Mouse (Mus musculus) mesoderm, embryonic 11.5 days (tissue): ENCODE results near the gene Chn2.

Experiments
- DNase-seq: peaks from one replicate; pipeline ENCODE4 v3.0.0-alpha.2; 2012; ENCODE audit warnings: low read depth, low spot score

The Chn2 gene

DNA sequence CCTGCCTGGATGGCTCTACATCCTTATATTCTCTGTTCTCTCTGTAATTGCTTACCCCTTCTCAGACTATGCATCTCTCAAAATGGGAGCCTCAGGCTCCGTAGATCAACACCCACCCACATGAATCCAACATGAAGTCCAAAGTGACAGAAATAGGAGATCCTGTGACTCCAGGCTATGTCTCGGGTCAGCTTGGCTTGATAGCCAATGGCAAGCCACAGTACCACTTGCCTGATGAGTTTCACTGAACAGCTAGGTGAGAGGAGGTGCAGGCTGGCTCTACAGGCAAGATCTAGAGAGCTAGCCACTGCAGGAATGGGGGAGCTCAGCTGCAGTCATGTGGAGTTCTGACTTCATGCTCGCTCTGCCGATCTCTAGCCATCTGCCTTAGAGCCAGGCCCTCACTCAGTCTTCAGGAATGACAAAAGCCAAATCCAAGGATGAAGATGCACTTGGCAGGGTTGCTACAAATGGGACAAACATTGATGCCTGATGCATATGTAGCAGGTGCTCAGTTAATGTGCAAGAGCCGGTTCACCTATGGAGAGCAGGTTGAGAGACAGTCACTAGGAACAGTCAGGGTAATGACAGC lies 158.6 kb downstream of the Chn2 start:
- no peak for DNase-seq

DNA sequence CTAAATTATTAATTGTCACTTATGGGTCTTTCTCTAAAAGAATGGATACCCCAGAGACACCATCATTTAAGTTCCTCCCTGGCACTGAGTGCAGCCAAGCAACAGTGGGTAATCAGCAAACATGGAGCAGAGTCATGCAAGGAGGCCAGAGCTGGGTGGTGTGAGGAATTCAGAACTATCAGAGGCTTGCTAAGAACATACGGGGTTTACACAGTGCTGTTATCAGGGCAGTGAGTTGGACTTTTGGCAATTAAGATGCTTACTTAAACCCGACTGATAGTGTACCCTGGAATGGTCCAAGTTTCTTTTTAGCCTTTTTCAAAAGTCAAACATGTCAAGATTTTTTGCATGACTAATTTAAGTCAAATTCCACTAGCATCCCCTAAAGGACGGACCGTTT lies 160.2 kb downstream of the Chn2 start:
- no peak for DNase-seq

DNA sequence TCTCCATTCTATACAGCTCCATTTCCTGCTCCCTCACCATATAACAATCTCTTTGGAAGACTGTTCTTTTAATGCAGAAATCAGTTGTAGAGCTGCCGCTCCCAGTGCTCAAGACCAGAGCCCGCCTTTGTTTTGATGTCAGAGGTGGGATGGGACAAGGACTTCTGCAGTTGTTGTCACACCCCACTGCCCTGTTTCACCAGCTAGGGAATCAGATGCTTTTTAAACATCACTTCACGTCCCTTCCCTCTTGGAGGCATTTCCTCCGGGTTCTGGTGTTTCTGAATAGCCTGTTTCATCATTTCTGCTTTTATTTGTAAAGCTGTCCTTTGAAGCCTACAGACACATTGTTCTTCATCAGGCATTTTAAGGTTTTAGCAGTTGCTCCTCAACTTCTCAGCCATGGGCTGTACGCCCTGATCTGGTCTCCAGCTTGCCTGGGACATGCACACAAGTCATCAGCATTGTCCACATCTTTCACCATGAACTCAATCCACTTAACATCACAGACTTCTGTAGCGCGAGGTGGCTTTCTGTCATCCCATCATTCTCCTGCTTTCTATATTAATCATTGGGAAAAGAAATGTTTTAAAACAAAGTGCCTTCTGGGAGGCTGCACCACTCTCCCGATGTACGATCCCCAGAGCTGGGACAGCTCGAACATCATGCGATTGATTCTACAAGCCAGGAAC lies 160.8 kb downstream of the Chn2 start:
- DNase-seq: no peak

DNA sequence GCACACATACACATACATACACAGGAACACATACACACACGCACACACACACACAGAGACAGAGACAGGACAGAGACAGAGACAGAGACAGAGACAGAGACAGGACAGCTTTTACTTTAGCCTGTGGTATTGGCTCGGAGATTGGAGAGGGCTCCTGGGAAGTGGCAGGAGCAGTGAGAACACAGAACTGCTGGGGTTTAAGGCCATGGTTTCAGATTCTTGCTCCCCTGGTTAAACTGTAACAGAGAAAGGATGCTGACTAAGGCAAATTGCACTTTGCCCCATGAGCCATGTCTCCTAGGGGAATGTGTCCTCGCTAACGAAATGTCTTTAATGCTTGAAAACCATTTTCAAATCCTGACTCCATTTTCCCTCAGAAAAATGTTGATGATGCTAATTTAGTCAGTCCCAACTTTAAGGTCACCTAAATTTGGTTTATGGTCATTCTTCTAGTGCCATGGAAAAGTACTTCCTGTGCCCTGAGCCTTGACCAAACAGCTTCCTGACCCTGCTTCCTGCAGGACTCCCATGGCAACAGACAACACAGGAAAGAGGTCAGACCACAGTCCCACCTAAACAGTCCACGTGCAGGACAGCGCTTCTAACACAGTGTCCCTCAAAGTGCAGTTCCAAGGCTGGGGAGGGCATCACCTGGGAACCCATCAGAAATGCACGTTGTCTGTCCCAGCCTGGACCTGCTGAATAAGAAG lies 163.1 kb downstream of the Chn2 start:
- DNase-seq: no peak

DNA sequence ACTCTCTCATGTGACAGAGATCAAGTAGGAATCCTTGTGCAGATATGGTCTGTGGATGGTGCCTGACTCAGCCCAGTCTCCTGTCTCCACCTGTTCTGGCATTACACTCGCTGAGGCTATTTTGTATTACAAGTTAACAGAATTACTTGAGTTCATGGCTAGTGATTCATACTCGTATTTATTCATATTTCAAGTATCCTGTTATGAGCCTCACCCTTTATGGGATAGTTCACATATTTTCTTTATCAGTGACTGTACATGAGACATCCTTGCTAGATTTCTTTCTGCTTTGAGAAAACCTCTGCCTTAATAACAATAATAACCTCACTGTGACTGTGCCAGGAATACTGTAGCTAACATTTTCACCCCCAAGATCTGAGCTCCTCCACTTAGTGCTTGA lies 164.0 kb downstream of the Chn2 start:
- no peak for DNase-seq

DNA sequence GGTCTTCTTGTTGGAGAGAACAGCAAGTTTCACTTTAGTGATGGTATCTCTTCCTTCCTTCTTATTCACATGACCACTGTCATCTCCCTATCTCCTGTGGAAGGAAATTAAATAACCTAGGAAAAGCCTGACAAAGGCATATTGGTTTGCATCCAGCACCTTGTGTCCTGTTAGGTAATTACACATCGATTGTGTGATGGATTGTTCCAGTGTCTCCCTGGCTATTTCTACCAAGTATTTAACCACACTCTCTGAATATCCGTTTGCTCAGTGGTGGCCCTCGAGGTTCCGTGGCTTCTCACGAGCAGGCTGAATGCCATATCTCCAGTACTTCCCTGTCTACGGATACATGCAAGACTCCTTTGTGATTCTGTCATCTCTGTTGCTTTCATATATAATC lies 164.6 kb downstream of the Chn2 start:
- no peak for DNase-seq

DNA sequence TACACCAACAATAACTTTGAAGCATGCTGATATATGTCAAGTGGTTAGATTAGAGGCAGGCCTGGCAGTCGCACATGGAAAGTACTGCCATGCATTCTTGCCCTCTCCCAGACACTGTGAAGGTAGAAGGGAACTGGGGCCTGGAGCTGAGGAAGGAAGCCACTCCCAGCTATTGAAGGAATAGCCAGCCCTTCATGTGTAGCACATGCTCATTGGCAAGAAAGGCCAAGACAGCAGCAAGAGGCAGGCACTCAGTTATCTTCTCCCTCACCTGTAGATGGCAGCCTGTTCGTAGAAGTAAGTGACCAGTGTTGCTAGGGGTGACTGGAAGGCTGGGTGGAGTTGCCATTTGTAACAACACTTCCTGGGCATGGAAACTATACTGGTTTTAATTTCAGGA lies 165.6 kb downstream of the Chn2 start:
- no peak for DNase-seq

DNA sequence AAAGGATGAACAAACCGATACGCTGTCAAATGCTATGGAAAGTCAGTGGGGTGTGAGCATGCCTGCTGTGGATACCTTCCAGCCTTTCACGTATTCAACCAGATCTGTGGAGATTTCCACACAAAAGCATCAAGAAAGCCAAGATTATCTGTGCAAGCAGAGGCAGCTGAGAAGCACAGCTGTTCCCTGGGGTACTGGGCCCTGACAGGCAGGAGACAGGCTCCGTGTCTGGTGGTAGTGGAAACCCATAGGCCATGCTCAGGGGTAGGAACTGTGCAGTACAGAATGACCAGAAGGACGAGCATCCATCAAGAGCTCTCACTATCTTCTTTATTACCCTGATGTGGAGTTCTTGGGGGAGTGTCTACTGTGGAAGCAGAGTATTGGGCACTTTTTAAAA lies 166.1 kb downstream of the Chn2 start:
- DNase-seq: no peak

DNA sequence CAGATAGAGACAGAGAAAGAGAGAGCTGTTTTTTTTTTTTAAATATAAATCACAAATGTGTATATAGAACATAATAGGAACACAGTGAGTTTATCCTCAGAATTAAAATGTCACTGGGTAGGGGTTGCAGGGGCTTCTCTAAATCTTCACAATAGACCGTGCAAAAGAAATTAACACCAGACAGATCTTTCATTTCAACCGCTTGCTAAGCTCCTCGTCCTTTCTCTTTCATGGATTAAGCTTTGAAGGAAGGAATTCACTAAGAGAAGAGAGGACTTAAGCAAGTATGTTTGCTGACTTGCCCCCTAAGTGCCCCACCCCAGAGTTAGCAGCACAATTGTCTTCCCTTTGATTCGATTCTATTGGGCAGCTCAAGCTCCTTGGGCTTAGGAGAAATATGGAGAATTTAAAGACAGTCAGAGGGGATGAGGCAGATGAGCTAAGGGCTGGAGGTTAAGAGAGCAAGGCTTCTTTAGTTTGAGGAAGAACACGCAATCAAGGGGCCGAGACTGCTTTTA lies 166.9 kb downstream of the Chn2 start:
- DNase-seq: no peak

DNA sequence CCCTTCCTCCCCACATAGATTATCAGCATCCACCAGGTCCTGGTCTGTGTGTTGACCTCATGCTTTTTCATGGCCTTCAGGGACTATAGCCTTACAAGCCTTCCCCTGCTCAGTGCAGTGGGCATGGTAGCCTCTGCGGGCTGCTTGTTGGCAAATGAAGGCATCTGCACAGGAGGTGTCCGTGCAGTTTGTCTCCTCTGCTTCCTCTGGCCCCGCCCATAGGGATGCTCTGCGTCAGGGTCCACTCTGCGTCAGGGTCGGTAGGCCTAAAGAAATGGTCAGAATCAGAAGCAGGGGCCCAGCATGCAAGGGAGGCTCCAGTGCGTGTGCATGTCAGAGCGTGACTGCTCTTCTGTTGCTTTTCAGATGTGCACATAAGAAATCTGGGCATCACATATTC lies 169.4 kb downstream of the Chn2 start:
- DNase-seq: no peak

DNA sequence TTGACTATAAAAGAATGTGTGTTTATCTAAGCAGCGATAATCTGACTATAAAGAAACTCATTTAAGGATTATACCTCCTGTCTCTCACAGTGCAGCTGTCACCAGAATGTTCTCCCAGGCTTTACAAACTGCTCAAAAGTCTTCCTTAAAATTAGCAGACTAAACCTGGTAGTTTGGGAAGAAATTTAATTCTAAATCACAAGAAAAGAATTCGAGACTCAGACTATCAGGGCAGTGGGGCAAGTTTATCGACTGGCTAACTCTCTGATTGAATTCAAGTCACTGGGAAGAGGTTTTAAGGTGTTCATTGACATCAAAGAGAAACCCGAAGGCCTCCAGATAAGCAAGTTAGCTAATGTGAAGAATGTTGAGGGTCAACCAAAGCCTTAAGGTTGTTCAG lies 171.6 kb downstream of the Chn2 start:
- no peak for DNase-seq

DNA sequence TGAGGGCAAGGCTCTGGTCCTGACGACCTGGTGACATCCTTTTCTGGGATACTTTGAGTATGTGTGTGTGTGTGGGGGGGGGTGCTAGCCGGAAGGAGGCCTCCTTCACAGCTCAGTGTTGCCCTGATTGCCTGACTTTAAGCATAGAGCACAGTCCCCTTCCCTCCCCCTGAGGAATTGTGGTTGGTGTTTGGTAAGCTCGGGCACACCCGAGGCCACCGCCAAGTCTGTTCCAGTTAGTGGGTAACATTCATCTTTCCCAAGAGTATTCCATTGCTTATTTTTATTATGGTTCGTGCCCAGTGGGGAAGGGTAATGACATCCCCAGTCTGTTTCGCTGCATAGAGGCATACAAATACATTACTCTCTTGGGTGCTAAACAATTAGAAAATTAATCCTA lies 172.6 kb downstream of the Chn2 start:
- DNase-seq: no peak

DNA sequence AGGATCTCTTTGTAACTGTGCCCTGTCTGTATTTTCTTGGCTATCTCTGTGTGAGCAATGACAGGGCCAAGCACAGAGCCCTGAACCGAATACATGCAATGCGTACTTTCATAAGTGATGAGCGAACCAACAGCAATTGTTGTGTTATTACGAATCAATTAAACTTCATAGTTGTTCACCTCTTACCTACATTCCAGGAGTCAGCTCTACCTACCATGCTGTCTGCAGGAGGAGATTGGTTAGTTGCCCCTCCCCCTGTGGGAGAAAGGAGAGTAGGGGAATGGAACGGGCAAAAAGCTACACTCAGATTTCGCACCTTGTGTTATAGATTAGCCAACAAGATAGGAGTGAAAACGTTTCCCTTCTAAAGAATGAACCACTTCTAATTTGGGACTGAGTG lies 174.4 kb downstream of the Chn2 start:
- no peak for DNase-seq

DNA sequence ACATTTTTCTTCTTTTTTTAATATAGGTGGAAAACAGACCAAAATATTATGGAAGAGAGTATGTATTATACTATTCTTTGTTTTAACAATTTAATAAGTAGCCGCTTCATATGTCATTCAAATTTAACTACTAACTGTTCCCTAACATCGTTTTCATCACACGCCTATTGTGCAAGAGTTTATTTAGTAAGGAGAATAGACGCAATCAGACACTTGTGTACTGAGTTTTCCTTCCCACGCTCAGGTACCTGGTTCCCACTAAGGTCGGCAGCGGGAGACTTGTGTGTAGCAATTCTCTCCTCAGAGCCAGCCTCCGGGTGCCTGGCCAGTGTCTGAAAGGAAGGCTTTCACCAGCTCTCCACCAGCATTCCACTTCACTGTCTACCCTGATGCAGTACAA lies 176.3 kb downstream of the Chn2 start:
- DNase-seq: no peak

DNA sequence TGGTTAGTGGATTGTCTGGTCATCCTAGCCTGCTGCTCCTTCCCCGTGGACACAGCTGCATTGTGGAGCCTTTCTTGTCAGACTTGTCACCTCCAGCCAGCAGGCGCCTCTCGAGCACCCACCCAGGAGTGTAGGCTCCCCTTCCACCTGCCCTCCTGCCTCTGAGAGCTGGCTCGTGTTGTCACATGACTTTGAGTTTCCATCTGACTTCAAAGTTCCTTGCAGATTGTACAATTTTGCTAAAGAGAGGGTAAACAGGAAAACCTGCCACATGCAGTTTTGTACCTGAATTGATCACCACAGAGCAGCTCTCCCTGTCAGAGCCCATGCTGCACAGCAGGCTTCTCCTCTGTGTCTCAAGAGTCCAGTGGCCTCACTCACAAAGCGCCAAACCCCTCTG lies 177.2 kb downstream of the Chn2 start:
- no peak for DNase-seq

DNA sequence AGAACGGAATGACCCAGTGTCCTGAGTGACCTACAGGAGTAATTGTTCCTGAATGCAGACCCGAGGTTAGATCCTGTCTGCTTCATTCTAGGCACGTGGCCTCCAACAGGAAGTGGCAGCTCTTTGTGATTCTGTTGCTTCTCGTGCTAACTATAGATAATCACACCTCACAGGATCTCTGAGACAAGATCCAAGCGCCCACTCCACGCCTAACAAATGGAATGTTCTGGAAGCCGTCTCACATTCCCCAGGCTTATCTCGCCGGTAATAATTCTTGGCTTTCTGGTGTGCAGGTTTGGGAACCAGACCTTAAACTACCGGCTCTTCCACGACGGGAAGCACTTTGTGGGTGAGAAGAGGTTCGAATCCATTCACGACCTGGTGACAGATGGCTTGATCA lies 180.8 kb downstream of the Chn2 start:
- DNase-seq: no peak

DNA sequence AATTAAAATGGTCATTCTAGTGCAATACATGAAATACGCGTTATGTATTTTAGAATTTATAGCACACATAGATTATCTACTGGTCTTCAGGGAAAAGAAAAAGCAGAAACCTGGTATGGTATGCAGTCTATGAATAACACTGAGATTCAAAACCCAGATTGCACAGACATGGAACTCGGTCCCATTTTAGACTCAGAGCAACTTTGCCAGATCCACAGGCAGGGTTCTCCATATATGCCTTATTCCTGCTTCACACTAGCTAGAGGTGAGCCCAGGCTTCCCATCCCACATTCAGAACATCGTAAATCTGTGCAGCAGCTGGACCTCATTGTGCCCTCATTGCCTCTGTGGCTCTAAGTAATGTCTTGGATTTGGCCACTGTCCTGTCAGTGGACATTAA lies 184.2 kb downstream of the Chn2 start:
- DNase-seq: no peak

DNA sequence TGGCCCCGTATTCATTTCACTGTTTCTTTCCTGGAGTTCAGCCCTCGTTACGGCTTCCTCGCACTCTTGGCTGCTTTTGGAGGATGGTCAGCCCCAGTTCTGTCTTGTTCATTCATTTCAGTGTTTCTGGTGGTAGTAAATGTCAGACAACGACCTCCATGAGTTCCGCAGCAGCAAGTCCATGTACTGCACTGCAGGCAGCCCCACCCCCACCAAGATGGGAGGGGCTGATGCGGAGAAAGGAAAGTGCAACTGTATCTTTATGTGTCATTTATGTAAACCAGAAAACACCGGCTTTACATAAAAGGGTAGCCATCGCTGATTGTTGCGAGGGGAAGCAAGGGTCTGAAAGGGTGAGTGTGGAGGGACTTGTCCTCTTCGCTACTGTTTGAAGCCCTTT lies 185.0 kb downstream of the Chn2 start:
- no peak for DNase-seq

DNA sequence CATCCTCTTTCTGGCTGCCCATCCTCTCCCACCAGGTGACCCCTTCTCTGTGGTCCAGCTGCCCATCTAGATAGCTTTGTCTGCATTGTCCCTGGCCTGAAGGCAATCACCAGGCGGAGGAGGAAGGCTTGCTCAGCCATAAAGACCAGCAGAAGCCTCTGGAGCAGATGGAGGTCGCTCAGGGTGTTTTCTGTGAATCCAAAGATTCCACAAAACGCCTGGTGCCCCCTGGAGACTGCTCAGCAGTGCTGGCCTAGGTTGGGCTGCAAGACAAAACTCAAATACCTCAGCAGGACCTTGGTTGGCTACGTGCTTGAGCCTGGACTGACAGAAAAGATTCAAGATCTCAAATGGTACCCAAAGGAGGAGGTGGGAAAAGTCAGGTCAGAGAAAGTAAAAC lies 186.0 kb downstream of the Chn2 start:
- no peak for DNase-seq

DNA sequence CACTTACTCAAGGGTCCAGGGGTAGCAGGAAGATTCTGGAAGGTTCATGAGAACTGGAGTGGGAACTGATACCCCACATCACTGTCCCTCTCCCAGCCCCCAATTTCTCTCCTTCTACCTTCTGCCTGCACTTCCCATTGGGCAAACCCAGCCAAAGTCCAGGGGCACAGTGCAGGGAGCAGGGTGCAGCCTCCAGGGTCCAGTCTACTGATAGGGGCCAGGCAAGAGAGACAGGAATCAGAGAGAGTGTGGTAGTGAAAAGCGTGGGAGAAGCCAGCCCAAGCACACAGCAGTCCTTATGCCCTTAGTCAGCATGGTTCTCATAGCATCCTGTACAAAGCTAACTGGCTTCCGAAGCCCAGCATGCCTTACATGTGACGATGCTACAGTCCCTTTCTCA lies 187.7 kb downstream of the Chn2 start:
- no peak for DNase-seq

DNA sequence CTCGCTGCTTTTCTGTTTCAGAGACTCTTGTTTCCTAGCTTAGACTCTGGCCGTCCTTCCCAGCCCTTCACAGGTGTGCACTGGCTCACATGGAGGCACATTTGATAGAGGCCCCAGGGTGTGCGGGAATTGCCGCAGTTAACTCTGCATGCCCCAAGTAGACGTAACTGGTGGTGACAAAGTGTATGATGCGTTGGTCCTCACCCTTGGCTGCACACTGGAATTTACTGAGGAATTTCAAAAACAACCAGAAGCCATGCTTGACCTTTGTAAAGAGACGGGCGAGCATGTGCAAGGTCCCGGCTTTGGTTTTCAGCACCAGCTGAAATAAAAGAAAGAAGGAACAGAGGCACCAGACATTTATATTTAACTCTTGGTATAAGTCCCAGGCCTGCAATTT lies 189.1 kb downstream of the Chn2 start:
- no peak for DNase-seq

DNA sequence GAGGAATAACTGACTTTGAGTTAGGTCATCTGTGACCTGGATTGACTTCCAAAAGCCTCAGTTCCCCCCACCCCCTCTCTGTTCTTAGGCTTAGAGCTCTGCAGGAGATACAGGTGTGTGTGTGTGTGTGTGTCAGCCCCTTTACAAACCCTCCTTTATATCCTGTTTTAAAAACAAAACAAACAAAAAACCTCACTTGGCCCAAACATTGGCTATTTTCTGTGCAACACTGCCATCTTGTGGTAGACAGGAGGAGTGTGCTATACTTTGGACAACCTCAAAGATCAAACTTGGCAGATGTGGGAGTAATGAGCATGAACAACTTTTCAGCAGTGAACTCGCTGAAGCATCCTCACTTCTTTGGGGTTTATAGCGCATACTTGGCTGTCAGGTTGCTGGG lies 189.5 kb downstream of the Chn2 start:
- DNase-seq: peak; percentile 82
